Mouse (Mus musculus): ENCODE data around the gene Zfp467. TPM values are rescaled to one million over a fixed set of nuclear protein-coding genes. Genes with fewer than 3 reads are reported as not detected.

The Zfp467 gene
- total and polyA plus RNA-seq, 3 experiments, result 1.4 to 5.9 (median 2.1) TPM

DNA sequence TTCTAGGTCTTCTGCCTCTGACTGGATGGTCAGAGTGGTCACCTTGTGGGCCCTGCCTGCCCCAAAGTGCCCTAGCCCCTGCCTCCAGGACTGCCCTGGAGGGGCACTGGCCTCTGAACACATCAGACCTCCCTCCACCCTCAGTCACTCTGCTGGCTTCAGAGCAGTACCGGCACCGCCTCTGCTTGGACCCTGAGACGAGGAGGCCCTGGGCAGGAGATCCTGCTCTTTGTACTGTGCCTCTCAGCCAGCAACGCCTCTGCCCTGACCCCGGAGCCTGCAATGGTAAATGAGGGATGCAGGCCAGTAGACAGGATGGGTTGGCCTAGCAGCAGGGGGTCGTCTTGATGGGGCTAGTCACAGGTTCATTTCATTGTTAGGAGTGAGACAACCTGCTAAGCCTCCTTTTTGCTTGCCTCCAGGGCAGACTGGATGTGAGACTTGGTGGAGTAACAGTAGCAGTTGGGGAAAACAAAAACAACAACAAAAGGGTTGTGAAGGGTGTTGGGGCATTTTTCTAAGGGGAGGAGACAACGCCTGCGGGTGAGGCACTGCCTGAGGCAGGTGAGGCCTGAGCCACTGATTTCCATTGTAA, 47.6 kb upstream of the Zfp467 start:
- Histone ChIP-seq H3K4me2 (ENCODE audit: insufficient read depth, low read depth, poor library complexity, severe bottlenecking) (no peak overlapping the region), H3K79me2 (replicated peaks; ENCODE audit: control insufficient read depth, extremely low read depth, insufficient read depth, poor library complexity, severe bottlenecking) (no peaks in the 10 kb centered on the region), H3K4me1 (ENCODE audit: control insufficient read depth in 1 of 2, insufficient read depth in 2 of 2) (peaks cover 2 to 3% of the 10 kb centered on the region in 2 experiments; a peak in 3 of 4 replicates), H3K4me3 (replicated peaks in 1 of 3; ENCODE audit: low read depth in 2 of 3, low read length in 2 of 3, poor library complexity in 1 of 3) (no peak overlapping the region), H3K9me3 (replicated peaks; ENCODE audit: low read length) (no peaks in the 10 kb centered on the region), H3K36me3 (replicated peaks in 1 of 2; ENCODE audit: control insufficient read depth in 1 of 2, insufficient read depth in 1 of 2, low read length in 1 of 2) (no peaks in the 10 kb centered on the region), H3K27me3 (replicated peaks) (peaks cover 52% of the 10 kb centered on the region), H3K27ac (ENCODE audit: insufficient read depth, low read depth) (no peak overlapping the region), H3K9ac (ENCODE audit: insufficient read depth, low read depth) (no peak overlapping the region)
- in situ Hi-C loops (cut with MboI; ENCODE audit: low pct_ligation_motif_present, low pct_unique_long_range_greater_than_20kb, low sequenced_read_pairs) (no loop called here), dilution Hi-C loops (cut with MboI; ENCODE audit: extremely low pct_ligation_motif_present, extremely low pct_unique_long_range_greater_than_20kb, low sequenced_read_pairs) (no loop called here)
- DNase-seq (ENCODE audit: extremely low read depth), result no peak
- TF ChIP-seq MEF2A (IDR thresholded peaks at IDR 0.05; ENCODE audit: borderline replicate concordance, low read depth, low read length), result no peak
- no peak for TF ChIP-seq RCOR1 (conservative IDR thresholded peaks at IDR 0.05; ENCODE audit: low read depth, low read length)
- no peak for TF ChIP-seq SMC3 (IDR thresholded peaks at IDR 0.05; ENCODE audit: low read depth, low read length)
- TF ChIP-seq JUN (IDR thresholded peaks at IDR 0.05; ENCODE audit: insufficient read depth, low read depth, low read length), result no peak
- TF ChIP-seq NELFE (IDR thresholded peaks at IDR 0.05; ENCODE audit: low read depth, low read length), result no peak
- TF ChIP-seq RAD21 (IDR thresholded peaks at IDR 0.05; ENCODE audit: low read depth, low read length), result no peak
- no peak for TF ChIP-seq MAX (IDR thresholded peaks at IDR 0.05; ENCODE audit: low read length)
- no peak for TF ChIP-seq GABPA (IDR thresholded peaks at IDR 0.05; ENCODE audit: insufficient replicate concordance, low read depth, low read length)
- no peak for TF ChIP-seq MYC (IDR thresholded peaks at IDR 0.05; ENCODE audit: low read depth, low read length)
- no peak for TF ChIP-seq CTCF (conservative IDR thresholded peaks at IDR 0.05 in 1 of 2, IDR thresholded peaks at IDR 0.05 in 1 of 2; ENCODE audit: low read depth in 2 of 2, low read length in 2 of 2)
- no peak for TF ChIP-seq CHD1 (IDR thresholded peaks at IDR 0.05; ENCODE audit: low read depth, low read length)
- TF ChIP-seq NRF1 (IDR thresholded peaks at IDR 0.05; ENCODE audit: low read depth, low read length), result no peak
- no peak for TF ChIP-seq KAT2A (IDR thresholded peaks at IDR 0.05; ENCODE audit: insufficient replicate concordance, low read length)

DNA sequence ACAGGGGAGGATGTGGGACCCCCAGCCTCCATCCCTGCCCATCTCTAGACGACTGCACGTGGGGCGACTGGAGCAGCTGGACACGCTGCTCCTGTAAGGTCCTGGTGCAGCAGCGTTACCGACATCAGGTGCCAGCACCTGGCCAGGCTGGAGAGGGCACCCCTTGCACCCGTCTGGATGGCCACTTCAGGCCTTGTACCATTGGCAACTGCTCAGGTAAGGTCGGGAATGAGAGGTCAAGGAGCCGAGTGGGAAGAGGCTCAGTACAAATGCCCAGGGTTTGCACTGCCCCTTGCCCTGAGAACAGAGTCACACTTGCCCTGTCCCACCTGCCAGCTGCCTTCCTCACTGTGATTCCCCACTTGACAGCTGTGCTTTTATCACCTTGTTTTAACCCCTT, 45.7 kb upstream of the Zfp467 start:
- Histone ChIP-seq H3K36me3 (replicated peaks in 1 of 2; ENCODE audit: control insufficient read depth in 1 of 2, insufficient read depth in 1 of 2, low read length in 1 of 2) (no peaks in the 10 kb centered on the region), H3K4me2 (ENCODE audit: insufficient read depth, low read depth, poor library complexity, severe bottlenecking) (no peak overlapping the region), H3K27me3 (replicated peaks) (peaks cover 53% of the 10 kb centered on the region), H3K4me1 (ENCODE audit: control insufficient read depth in 1 of 2, insufficient read depth in 2 of 2) (peaks cover 4 to 8% of the 10 kb centered on the region in 2 experiments; a peak in 3 of 4 replicates), H3K79me2 (replicated peaks; ENCODE audit: control insufficient read depth, extremely low read depth, insufficient read depth, poor library complexity, severe bottlenecking) (no peaks in the 10 kb centered on the region), H3K27ac (ENCODE audit: insufficient read depth, low read depth) (no peak overlapping the region), H3K9ac (ENCODE audit: insufficient read depth, low read depth) (no peak overlapping the region), H3K4me3 (replicated peaks in 1 of 3; ENCODE audit: low read depth in 2 of 3, low read length in 2 of 3, poor library complexity in 1 of 3) (no peak overlapping the region), H3K9me3 (replicated peaks; ENCODE audit: low read length) (no peaks in the 10 kb centered on the region)
- DNase-seq (ENCODE audit: extremely low read depth), result no peak
- dilution Hi-C loops (cut with MboI; ENCODE audit: extremely low pct_ligation_motif_present, extremely low pct_unique_long_range_greater_than_20kb, low sequenced_read_pairs), result no loop called here
- in situ Hi-C loops (cut with MboI; ENCODE audit: low pct_ligation_motif_present, low pct_unique_long_range_greater_than_20kb, low sequenced_read_pairs), result no loop called here
- TF ChIP-seq MAX (IDR thresholded peaks at IDR 0.05; ENCODE audit: low read length) (no peak), ZNF384 (IDR thresholded peaks at IDR 0.05; ENCODE audit: low read depth, low read length) (no peak), BHLHE40 (IDR thresholded peaks at IDR 0.05; ENCODE audit: low read depth, low read length) (no peak), E2F4 (IDR thresholded peaks at IDR 0.05; ENCODE audit: insufficient replicate concordance, low read depth, low read length) (no peak), UBTF (IDR thresholded peaks at IDR 0.05; ENCODE audit: low read depth, low read length) (no peak), MEF2A (IDR thresholded peaks at IDR 0.05; ENCODE audit: borderline replicate concordance, low read depth, low read length) (no peak)

Measured in CH12.LX (cell line).